Mouse (Mus musculus): ENCODE measurements at regions not wholly inside any gene's neighbourhood (a gene's known extent, or its start where the extent isn't known, plus 50 kb on each side); places are given as distances from the start of the nearest gene placed in this dataset.
"Not testable (repeated sequence)": the region's sequence is repeated elsewhere in the genome, so short reads cannot be mapped to it uniquely, and the experiment has no call there.

DNA sequence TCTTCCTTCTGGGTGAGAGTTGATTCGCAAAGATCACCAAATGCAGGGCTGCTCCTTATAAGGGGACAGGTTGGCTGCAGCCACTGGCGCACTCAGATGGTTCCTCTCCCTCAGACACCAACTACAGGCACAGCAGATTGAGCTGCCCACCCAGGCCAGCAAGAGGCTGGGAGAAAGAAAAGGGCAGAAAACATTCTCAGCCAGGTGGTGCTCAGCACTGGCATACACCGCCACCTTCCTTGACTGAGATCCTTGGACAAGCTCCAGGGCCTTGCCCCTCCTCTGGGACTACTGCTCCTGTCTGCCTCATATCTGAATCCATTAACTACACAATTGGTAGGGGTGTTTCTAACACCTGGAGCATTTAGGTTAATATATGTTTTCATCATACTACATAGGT lies 110.4 kb upstream of the Pou3f3 start:
- DNase-seq = no peak

DNA sequence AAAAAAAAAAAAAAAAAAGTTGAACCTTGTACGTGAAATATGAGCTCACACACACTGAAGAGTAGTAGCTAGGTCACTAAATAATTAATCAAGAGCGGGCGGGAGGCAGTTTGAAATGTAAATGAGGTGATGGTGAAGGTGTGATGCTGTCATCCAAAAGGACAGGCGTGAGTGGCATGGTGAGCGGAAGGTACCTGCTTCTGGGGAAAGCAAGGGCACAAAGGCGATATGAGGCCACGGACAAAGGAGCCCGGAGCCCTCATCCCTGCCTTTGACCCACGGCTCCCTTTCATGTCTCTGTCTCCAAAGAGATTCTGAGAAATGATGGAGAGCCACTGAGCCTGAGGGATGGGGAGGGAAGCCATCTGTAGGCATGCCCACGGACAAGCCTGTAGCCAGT lies 107.1 kb upstream of the Pou3f3 start:
- DNase-seq = no peak

DNA sequence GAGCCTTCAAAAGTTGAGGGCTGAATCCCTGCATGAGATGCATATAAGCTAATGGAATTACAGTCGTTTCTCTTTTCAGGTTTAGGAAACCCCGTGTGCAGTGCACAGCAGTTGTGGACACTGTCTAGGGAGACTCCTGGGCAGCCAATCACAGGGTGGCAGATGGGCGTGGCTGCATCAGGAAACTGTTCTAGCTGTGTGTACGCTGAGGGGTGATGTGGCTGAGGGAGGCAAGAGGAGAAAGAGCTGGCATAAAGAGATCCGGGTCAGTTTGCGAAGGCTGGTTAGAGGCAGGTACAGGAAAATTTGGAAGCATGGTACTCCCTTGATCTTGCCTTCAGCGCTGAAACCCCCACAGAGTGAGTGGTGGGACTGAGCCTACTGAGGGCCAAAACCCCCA lies 106.1 kb upstream of the Pou3f3 start:
- no peak for DNase-seq

DNA sequence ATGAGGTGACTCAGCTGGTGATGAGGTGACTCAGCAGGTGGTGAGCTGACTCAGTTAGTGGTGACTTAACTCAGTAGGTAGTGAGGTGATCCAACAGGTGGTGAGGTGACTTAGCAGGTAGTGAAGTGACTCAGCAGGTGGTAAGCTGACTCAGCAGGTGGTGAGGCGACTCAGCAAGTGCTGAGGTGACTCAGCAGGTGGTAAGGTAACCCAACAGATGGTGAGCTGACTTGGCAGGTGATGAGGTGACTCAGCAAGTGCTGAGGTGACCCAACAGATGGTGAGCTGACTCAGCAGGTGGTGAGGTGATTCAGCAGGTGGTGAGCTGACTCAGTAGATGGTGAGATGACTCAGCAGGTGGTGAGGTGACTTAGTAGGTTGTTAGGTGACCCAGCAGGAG lies 103.7 kb upstream of the Pou3f3 start:
- no peak for DNase-seq

DNA sequence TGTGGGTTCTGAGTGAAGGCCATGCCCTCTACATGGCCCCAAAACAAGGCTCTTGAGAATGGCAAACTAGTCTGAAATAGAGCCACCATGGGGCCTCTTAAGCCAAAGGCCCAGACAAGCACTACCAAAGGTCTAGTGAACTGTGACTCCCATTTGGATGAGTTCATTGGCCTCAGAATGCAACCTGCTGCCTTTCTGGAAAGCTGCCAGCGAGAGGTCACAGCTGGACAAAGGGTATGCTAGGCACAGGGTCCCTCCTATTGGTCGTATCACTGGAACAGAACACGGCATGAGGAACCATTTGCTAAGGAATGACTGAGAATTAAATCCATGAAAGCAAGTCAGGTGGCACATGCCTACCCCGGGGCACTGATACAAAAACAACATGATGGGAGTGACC lies 98.5 kb upstream of the Pou3f3 start:
- DNase-seq = no peak

DNA sequence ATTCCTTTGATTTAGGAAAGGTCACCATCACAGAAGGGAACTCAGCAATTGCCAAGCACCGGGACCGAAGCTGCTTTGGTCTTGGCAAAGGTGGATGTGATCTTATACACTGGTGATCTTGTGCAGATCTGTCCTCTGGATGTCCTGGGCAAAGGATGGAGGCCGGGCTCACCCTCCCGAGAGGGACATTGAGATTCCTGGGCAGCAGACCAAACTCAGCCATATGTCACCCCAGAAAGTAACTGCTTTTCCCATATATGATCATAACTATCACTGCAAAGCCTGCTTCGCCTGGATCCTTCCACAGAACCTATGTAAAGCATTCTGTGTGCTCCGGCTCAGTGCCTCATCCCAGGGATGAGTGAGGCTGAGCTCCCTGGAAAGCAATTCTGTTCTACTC lies 96.3 kb upstream of the Pou3f3 start:
- DNase-seq = no peak

DNA sequence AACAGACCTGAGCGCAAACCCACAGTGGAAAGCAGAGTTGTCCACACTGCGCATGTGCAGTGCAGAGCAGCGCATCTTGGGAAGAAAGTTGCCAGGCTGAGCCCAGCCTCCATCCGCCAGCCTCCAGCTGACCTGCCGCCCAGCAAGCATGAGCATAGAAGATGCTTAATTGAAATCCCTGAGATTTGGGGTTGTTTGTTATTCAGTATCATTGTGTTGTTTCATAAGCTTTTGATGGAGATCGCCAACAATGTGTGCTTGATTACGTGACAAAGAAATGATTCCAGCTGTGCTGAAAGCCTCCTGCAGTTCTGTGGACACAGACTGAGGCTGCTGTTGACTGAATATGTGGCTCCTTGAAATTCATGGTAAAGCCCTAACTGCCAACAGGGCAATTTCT lies 89.3 kb upstream of the Pou3f3 start:
- DNase-seq = no peak

DNA sequence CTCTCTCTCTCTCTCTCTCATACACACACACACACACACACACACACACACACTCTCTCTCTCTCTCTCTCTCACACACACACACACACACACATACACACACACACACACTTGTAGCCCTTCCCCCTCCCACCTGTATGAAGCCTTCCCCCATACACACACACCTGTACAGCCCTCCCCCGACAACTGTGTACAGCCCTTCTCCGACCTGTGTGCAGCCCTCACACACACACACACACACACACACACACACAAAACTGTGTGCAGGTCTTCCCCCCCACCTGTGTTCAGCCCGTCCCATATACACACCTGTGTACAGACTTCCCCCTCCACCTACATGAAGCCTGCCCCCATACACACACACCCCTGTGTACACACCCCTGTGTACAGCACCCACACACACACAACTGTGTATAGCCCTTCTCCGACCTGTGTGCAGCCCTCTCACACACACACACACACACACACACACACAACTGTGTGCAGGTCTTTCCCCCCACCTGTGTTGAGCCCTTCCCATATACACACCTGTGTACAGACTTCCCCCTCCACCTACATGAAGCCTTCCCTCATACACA lies 88.0 kb upstream of the Pou3f3 start:
- not testable (repeated sequence) for DNase-seq

DNA sequence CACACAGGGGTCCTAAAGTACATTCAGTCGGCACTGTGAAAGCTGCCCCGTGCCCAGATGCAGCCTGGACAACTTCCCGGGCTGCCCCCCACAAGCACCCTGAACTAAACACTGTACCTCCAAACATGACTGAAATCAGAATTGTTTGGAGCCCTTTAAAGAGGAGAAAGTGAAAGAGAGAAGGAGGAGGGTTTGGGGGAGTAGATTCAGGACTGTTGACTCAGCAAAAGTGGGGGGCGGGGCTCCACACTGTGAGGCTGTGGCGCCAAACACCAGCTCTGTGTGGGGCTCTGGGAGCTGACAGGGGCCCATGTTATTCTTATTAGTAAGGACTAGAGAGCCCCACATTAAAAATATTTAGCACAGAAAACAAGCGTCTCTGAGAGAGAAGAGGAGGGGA lies 71.8 kb upstream of the Pou3f3 start:
- no peak for DNase-seq

DNA sequence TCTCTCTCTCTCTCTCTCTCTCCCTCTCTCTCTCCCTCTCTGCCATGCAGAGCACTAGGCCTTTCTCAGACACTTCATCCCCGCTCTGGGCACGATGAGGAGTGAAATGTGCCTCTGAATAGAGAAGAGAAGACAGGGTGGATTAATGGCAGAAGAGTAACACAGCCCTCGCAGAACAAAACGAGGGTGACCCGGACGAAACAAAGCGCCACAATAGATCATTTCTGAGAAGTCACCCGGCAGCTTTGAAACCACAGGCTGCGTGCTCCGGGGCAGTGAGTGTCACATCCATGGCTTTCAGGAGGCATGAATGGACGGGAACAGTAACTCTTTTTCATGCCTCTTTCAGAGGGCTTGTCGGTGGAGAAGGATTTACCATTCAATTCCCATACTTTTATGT lies 66.8 kb upstream of the Pou3f3 start:
- DNase-seq = no peak

DNA sequence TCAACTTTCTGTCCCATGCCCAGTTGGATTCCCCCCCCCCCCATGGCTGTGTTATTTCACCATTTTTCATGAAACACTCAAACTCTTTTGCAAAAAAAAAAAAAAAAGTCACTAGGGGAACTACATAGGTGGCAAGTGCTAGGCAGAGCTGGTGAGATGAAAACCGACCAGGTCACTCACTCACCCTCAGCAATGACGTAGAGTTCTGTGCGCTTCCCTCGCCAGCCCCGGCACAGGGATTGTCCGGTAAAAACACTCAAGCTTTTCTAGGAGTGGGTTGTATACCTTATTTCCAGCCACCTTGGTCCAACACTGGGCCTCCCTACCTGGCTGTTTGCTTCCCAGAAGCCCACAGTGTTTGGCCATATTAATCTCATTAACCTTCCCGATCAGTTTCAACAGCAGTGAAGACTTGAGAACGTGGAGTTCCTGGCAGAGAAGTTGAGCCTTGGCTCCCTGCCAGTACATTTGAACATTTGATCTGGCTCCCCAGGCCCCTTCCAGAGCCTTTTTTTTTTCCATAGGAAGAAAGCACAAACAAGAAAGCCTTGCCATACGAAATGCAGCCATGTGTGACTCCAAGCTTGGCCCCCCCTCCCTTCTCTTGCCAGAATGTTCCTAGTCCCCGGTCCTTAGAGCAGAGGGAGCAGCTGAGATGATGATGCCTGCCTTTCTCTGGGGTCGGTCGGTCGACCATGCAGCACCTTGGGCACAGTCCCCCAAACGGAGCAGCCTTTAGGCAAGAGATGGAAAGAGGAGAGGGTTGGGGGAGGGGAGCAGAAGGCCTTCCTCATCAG lies 65.9 kb upstream of the Pou3f3 start:
- DNase-seq = no peak

DNA sequence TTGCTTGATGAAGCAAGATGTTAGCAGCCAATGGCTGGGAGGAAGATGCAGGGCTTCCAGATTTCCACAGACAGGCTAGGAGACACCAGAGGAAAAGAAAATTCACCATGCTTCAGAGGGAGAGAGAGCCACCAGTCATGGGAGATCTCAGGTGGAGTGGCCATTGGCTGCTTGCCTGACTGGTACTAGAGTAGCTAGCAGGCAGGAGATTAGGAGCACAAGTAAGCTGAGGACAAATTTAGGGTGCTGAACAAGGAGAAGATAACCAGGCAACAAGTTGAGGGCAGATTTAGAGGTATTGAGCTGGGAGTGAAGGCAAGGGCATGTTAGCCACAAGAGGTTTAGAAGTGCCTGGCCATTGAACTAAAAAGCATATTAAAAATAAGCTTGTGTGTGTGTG lies 63.3 kb upstream of the Pou3f3 start:
- no peak for DNase-seq

DNA sequence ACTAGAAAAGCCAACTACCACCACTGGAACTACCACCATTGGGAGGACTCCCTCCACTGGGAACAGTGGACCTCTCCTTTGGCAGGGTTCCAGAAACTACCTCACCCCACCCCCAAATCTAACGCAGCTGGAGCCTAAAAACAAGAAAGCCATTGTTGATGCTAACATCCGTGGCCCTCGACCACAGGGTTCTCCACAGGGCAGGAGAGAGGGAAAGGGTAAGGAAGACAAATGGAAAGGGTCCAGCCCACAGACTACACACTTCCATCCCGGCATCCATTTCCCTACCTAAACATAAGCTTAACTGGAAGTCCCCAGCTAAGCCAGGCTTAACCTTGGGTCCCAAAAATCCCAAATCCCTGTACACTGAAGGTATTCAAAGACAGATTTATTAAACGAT lies 59.0 kb upstream of the Pou3f3 start:
- DNase-seq = no peak

Measured in liver (tissue).